Mouse (Mus musculus): ENCODE data around the gene Klf17. TPM values are rescaled to one million over a fixed set of nuclear protein-coding genes. Genes with fewer than 3 reads are reported as not detected.
"Not testable (repeated sequence)": the region's sequence is repeated elsewhere in the genome, so short reads cannot be mapped to it uniquely, and the experiment has no call there.

Gene Klf17
- total RNA-seq (2018; cell fraction: chromatin; rRNA removed) = not detected
- total RNA-seq (2018; cell fraction: cytosol; rRNA removed) = not detected
- total RNA-seq (2018; cell fraction: nucleus; rRNA removed) = not detected
- not detected in 3 replicates for polyA plus RNA-seq (2018)

DNA sequence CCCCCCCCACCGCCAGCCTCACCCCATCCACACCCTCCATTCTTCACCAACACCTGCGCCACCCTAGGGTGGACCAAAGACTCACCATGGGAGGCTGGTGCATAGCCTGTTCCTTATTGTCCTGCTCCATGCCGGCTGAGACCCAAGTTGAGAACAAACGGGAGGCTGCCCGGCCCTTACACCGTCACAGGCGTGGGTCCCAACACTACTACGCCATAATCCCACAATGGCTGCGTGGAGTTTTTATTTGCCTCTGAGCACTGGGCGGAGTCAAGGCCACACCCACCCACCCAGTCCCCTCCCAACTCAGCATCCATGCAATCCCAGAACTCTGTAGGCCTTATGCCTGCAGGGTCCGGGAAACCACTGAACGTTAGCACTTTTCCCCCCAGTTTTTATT, at the start of gene Klf17:
Gene Klf17, minus strand, starts transcription at position 233 of the 400 bp plus-strand sequence.
- Histone ChIP-seq H3K36me3 (ENCODE audit: inconsistent target) (no peaks in the 10 kb centered on the region), H3K79me2 (ENCODE audit: inconsistent target) (no peaks in the 10 kb centered on the region), H3K4me3 (ENCODE audit: inconsistent target) (no peak within 1 kb of the TSS), H3K27ac (no peak within 1 kb of the TSS)
- WGBS (ENCODE audit: missing documents) = 92% methylated on average over 11 of the region's 12 CpGs

DNA sequence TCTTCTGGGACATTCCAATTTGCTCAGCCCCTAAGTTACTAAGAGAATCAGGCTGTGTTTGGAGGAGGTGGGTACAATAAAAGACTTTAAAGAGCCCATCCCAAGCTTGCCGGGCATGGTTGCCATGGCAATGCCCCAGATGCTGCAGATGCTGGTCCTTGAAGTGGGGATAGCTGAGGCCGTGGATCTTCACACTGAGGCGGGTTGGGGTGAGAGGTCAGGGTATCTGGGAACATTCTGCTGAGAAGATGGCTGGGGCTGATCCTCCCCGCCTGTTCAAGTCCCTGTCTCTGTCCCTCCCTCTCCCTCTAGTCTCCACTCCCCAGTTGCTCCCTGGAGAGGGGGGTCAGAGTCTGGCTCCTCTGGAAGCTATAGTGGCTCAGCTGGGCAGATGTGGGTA, 48.9 kb upstream of the Klf17 start:
- WGBS (ENCODE audit: missing documents) = 55% methylated on average over 4 of the region's 4 CpGs
- Histone ChIP-seq H3K36me3 (ENCODE audit: inconsistent target) (no peaks in the 10 kb centered on the region), H3K27ac (no peak overlapping the region), H3K4me3 (ENCODE audit: inconsistent target) (no peak overlapping the region), H3K79me2 (ENCODE audit: inconsistent target) (no peaks in the 10 kb centered on the region)

DNA sequence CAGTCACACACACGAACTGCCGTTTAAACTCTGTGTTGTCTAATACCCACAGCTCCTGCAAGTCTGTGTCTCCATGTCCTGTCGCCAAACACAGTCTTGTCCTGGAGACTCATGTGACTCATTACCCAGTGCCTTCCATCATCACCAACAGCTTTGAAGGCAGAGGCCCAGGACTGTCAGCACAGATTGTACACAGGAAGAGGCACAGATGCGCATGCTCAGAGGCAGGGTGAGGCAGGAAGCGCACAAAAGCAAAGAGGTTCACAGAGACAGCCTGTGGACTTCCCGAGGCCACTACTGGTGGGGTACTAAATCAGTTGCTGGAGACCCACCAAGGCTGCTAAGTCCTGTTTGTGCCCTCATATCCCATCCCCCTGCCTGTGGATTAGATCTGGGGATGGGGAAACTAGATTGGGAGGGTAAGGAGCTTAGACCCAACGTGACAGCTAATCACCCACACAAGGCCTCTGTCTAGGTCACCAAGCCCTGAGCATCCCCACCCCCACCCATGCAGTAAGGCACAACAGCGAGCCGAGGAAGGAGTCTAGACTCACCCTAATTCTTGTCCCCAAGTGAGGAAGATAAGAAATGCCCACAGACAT, 48.2 kb upstream of the Klf17 start:
- Histone ChIP-seq H3K27ac (no peak overlapping the region), H3K79me2 (ENCODE audit: inconsistent target) (no peaks in the 10 kb centered on the region), H3K36me3 (ENCODE audit: inconsistent target) (no peaks in the 10 kb centered on the region), H3K4me3 (ENCODE audit: inconsistent target) (no peak overlapping the region)
- whole genome bisulfite sequencing (ENCODE audit: missing documents) = 67% methylated on average over 9 of the region's 9 CpGs

DNA sequence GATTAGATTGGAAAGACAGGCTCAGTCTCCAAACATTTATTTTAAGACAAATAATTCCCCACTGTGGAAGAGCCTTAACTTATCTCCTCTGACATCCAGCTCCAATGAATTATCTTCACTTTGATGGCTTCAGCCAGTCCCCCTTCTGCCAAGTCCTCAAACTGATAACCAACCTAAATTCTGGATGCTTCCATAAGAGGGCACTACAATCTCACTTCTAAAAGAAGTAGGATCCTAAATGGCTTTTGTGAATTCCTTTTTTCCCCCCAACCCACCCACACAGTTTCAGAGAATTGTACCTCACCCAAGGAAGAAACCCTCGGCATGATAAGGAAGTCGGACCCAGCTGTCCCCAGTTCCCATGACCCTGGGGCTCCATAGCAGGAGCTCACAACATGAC, 45.5 kb upstream of the Klf17 start:
- WGBS (ENCODE audit: missing documents) = 65% methylated on average over 2 of the region's 2 CpGs

DNA sequence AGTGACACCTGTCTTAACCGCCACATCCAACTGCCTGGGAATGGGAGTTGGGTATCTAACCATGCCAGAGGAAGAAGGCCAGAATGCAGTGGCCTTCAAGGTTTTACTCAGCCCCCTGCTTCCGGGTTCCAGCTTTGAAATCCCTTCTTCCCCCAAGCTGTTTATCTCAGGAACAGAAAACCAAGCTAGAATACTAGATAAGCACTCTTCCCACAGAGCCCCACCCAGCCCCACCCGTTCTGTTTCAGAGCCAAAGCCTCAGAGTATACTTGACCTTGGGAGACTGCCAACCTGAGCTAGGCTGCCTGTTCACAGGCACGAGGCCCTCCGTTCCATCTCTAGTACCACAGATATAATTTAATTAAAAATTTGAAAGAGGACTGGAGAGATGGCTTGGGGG, 41.5 kb upstream of the Klf17 start:
- Histone ChIP-seq H3K4me3 (ENCODE audit: inconsistent target) (no peak overlapping the region), H3K27ac (no peak overlapping the region), H3K36me3 (ENCODE audit: inconsistent target) (no peaks in the 10 kb centered on the region), H3K79me2 (ENCODE audit: inconsistent target) (no peaks in the 10 kb centered on the region)
- 32% methylated on average over 5 of the region's 5 CpGs for WGBS (ENCODE audit: missing documents)

More for the DNA sequence above, 45.5 kb upstream of the Klf17 start:
- H3K79me2 ChIP-seq (ENCODE audit: inconsistent target) = no peaks in the 10 kb centered on the region
- H3K36me3 ChIP-seq (ENCODE audit: inconsistent target) = no peaks in the 10 kb centered on the region
- no peak overlapping the region for H3K4me3 ChIP-seq (ENCODE audit: inconsistent target)
- H3K27ac ChIP-seq = no peak overlapping the region

DNA sequence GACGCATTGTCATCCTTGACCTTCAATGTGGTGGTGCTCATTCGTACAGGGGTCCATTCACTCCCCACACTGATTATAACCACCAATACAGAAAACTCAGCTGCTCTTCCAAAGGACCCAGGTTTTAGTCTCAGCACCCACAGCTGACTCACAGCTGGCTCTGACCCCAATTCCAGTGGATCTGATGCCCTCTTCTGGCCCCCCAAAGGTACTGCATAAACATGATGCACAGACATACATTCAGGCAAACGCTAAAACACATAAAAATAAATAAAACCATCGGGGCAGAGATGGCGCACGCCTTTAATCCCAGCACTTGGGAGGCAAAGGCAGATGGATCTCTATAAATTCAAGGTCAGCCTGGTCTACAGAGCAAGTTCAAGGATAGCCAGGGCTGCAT, 34.5 kb upstream of the Klf17 start:
- no peak overlapping the region for H3K4me3 ChIP-seq (ENCODE audit: inconsistent target)
- H3K27ac ChIP-seq = no peak overlapping the region
- WGBS (ENCODE audit: missing documents) = 88% methylated on average over 6 of the region's 6 CpGs
- no peaks in the 10 kb centered on the region for H3K36me3 ChIP-seq (ENCODE audit: inconsistent target)
- H3K79me2 ChIP-seq (ENCODE audit: inconsistent target) = no peaks in the 10 kb centered on the region

DNA sequence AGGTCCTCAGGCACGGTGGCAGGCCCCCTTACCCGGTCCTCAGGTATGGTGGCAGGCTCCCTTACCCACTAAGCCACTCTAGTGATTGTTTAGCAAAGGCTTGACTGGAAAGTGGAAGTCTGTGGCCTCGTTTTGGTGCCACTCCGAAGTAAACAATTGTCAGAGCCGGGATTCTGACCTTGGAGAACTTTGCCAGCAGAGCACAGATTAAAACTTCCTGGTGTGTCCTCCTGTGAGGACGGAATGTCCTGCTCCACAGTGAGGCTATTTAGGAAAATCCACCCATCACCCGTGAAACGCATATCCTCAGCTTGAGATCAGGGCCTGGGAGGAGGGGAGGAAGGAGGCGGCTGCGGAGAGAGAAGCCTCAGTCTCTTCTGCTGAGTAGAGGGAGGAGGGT, 22.9 kb upstream of the Klf17 start:
- WGBS (ENCODE audit: missing documents) = 82% methylated on average over 10 of the region's 10 CpGs
- Histone ChIP-seq H3K36me3 (ENCODE audit: inconsistent target) (no peaks in the 10 kb centered on the region), H3K79me2 (ENCODE audit: inconsistent target) (no peaks in the 10 kb centered on the region), H3K27ac (no peak overlapping the region), H3K4me3 (ENCODE audit: inconsistent target) (no peak overlapping the region)

GRCm38 (mm10) chr4:117786963-117787362, 21.5 kb upstream of the Klf17 start:
- WGBS (ENCODE audit: missing documents) = 13% methylated on average over 3 of the region's 8 CpGs
- Histone ChIP-seq H3K4me3 (ENCODE audit: inconsistent target) (no peak overlapping the region), H3K36me3 (ENCODE audit: inconsistent target) (no peaks in the 10 kb centered on the region), H3K27ac (no peak overlapping the region), H3K79me2 (ENCODE audit: inconsistent target) (no peaks in the 10 kb centered on the region)

DNA sequence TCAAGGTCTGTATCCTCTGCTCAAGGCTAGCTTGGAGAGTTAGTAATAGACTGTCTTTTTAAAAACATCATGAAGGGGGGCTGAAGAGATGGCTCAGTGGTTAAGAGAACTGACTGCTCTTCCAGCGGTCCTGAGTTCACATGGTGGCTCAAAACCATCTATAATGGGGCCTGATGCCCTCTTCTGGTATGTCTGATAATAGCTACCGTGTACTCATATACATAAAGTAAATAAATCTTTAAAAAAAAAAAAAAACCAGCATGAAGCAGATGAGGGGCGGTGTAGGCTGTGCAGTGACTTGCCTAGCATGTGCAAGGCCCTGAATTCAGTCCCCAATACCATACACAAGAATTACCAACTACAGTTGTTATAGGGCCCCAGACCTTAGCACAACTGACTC, 17.5 kb upstream of the Klf17 start:
- 96% methylated on average over 3 of the region's 3 CpGs for WGBS (ENCODE audit: missing documents)
- Histone ChIP-seq H3K27ac (no peak overlapping the region), H3K36me3 (ENCODE audit: inconsistent target) (no peaks in the 10 kb centered on the region), H3K79me2 (ENCODE audit: inconsistent target) (no peaks in the 10 kb centered on the region), H3K4me3 (ENCODE audit: inconsistent target) (no peak overlapping the region)

DNA sequence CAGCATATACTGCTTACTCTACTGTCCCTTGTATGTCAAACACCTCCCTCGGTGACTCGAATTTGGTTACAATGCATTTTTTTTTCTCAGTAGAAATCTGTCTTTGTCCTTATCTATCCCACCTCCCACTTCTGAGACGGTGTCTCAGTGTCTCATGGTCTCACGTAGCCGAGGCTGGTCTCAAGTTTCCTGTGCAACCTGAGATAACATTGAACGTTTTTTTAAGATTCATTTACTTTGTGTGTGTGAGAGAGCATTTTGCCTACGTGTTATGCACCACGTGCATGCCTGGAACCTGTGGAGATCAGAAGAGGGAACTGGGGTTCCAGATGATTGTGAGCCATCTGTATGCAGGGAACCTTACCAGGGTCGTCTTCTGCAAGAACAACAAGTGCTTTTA, 7.5 kb upstream of the Klf17 start:
- no peak overlapping the region for H3K4me3 ChIP-seq (ENCODE audit: inconsistent target)
- no peaks in the 10 kb centered on the region for H3K79me2 ChIP-seq (ENCODE audit: inconsistent target)
- H3K27ac ChIP-seq = no peak overlapping the region
- 68% methylated on average over 9 of the region's 9 CpGs for WGBS (ENCODE audit: missing documents)
- H3K36me3 ChIP-seq (ENCODE audit: inconsistent target) = no peaks in the 10 kb centered on the region

DNA sequence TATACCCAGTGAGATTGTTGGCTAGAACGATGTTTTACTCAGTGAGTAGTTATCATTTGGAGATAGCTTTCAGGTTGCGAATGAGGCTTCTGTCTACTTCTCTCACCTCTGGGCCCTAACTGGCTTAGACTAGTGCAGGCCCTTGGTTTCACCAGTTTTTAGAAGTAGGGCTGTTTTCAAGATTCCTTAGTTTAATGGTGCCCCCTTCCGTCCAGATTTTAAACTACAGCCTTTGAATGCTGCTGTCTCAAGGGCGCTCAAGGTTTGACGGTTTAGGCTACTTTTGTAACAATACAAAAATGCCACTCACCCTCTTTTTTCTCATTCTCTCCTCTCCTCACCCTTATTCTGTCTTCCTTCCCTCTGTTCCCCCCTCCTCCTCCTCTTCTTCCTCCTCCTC, 5.5 kb upstream of the Klf17 start:
- H3K79me2 ChIP-seq (ENCODE audit: inconsistent target) = no peaks in the 10 kb centered on the region
- no peak overlapping the region for H3K27ac ChIP-seq
- WGBS (ENCODE audit: missing documents) = 35% methylated on average over 5 of the region's 5 CpGs
- no peaks in the 10 kb centered on the region for H3K36me3 ChIP-seq (ENCODE audit: inconsistent target)
- no peak overlapping the region for H3K4me3 ChIP-seq (ENCODE audit: inconsistent target)

DNA sequence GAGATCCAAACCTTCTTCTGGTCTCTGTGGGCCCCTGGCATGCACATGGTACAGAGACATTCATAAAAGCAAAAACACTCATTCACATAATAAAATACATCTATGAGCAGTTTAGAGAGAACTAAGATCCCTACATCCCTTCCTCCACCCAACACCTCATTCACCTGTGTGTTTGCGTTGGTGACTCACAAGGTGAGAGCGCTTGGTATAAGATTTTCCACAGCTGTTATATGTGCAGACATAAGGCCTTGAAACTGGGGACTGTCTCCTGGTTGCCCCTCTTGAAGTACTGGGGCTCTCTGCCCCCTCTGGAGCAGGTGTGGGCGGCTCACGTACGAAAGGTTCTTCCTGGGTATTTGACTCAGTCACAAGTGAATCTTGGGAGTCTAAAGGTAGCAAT, 5.3 kb downstream of the Klf17 start:
- no peak overlapping the region for H3K4me3 ChIP-seq (ENCODE audit: inconsistent target)
- WGBS (ENCODE audit: missing documents) = 92% methylated on average over 5 of the region's 5 CpGs
- H3K79me2 ChIP-seq (ENCODE audit: inconsistent target) = no peaks in the 10 kb centered on the region
- H3K27ac ChIP-seq = no peak overlapping the region
- no peaks in the 10 kb centered on the region for H3K36me3 ChIP-seq (ENCODE audit: inconsistent target)

DNA sequence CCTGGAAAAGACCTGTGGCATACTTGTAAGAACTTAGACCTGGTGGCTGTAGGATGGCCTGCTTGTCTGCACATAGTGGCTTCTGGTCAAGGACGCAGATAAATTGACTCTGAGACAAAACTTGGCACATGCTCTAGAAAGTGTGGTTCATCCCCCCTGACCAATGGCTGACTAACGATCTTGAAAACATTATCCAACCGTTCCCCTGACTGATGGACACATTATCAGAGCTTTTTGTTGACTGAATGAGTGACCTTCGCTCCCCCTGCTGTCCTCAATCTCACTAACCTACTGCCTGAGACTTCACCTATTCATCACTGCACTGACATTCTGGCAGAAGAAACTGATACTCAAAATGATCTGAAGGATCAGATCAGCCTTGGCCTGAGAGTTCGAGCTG, 13.0 kb downstream of the Klf17 start:
- WGBS (ENCODE audit: missing documents) = 86% methylated on average over 5 of the region's 5 CpGs
- not testable (repeated sequence) for H3K27ac ChIP-seq; H3K4me3 ChIP-seq (ENCODE audit: inconsistent target)

DNA sequence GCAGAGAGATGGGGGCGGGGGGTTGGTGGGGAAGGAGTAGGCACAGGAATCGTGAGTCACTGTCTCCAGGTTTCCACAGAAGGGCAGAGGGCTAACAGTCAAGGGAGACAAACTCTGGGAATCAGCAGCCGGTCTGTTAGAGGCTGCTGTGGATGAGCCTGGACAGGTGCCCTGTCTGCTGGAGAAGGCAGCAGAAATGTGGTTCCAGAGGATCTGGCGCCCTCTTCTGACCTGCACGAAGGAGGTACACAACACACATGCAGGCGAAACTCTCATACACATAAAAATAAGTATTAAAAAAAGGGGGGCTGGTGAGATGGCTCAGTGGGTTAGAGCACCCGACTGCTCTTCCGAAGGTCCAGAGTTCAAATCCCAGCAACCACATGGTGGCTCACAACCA, 27.9 kb downstream of the Klf17 start:
- Histone ChIP-seq H3K4me3 (ENCODE audit: inconsistent target) (no peak overlapping the region), H3K79me2 (ENCODE audit: inconsistent target) (no peaks in the 10 kb centered on the region), H3K36me3 (ENCODE audit: inconsistent target) (no peaks in the 10 kb centered on the region), H3K27ac (no peak overlapping the region)
- 82% methylated on average over 6 of the region's 8 CpGs for WGBS (ENCODE audit: missing documents)

More for the DNA sequence above, 13.0 kb downstream of the Klf17 start:
- not testable (repeated sequence) for H3K36me3 ChIP-seq (ENCODE audit: inconsistent target); H3K79me2 ChIP-seq (ENCODE audit: inconsistent target)

GRCm38 (mm10) chr4:117731926-117732325, 33.5 kb downstream of the Klf17 start:
- Histone ChIP-seq H3K27ac (no peak overlapping the region), H3K4me3 (ENCODE audit: inconsistent target) (no peak overlapping the region), H3K36me3 (ENCODE audit: inconsistent target) (no peaks in the 10 kb centered on the region), H3K79me2 (ENCODE audit: inconsistent target) (no peaks in the 10 kb centered on the region)
- WGBS (ENCODE audit: missing documents) = 88% methylated on average over 3 of the region's 3 CpGs

- no peak within 1 kb of the TSS for H3K27ac ChIP-seq
- 89% methylated on average over 1 of the region's 1 CpGs for WGBS (ENCODE audit: missing documents)
- H3K4me3 ChIP-seq (ENCODE audit: inconsistent target) = no peak within 1 kb of the TSS
- no peaks in the 10 kb centered on the region for H3K36me3 ChIP-seq (ENCODE audit: inconsistent target)
- no peaks in the 10 kb centered on the region for H3K79me2 ChIP-seq (ENCODE audit: inconsistent target)
Observed at GRCm38 (mm10) chr4:117724112-117724511, 41.3 kb downstream of the Klf17 start, which contains the start of gene Gm12845. TSS of gene Gm12845 (plus strand) at chr4:117724412.
